Mouse (Mus musculus) layer of hippocampus, postnatal 36 days (tissue): ENCODE results near the gene Scamp5. TPM values are rescaled to one million over a fixed set of nuclear protein-coding genes. Genes with fewer than 3 reads are reported as not detected.
"Not testable (repeated sequence)": the region's sequence is repeated elsewhere in the genome, so short reads cannot be mapped to it uniquely, and the experiment has no call there.

Experiments used
- DNase-seq, 2 experiments: peaks; one replicate each; pipeline ENCODE4 v3.0.0; 2022
- total RNA-seq, 2 experiments: library from RNA; stranded (reverse); gene quantifications; 2 replicates each; pipeline ENCODE4 v1.2.3; 2021

Scamp5 gene
- total RNA-seq, 2 experiments from 2014 or later, result 370 to 381 TPM

DNA sequence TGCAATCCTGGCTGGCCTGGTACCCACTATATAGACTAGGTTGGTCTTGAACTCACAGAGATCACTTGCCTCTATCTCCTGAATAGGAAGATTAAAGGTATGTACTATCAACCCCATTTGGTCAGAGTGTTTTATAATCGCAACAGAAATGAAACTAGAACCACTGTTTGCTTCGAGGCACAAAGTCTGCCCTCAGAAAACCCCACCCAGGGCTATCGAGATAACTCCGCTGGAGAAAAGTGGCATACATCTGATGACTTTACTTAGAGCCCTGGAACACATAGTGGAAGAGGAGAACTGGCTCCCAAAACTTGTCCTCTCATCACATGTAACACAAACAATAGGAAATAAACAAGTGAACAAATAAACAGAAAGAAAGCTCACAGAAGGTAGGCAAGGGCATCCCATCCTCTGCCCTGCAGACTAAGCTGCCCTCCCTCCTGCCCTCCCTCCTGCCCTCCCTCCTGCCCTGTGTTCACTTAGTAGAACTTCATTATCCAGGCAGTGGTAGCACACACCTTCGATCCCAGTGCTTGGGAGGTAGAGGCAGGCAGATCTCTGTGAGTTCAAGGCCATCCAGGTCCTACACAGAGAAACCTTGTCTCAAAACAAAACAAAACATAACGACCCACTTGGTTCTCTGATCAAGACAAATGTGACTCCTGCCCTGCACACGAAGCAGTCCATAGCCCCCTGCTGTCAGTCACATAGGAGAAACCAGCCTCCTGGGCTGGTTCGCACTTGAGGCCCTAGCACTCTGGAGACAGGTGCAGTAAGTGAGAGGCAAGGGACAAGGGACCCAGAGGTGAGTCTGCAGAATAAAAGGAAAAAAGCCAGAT lies 15.0 kb downstream of the Scamp5 start:
- no peak for DNase-seq

DNA sequence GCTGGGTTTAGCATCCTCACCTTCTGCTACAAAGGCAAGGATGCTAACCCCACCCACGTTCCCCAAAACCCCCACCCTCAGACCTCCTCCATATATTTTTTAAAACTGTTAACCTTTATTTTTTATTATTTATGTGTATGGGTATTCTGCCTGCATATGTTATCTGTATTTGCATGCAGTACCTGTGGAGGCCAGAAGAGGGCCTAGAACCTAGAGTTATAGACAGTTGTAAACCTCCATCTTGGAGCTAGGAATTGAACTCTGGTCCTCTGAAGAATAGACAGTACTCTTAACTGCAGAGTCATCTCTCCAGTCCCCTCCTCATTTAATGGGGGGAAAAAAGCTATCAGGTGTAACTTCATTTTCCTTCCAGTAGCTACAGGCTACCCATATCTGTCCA lies 18.1 kb downstream of the Scamp5 start:
- DNase-seq, result no peak

DNA sequence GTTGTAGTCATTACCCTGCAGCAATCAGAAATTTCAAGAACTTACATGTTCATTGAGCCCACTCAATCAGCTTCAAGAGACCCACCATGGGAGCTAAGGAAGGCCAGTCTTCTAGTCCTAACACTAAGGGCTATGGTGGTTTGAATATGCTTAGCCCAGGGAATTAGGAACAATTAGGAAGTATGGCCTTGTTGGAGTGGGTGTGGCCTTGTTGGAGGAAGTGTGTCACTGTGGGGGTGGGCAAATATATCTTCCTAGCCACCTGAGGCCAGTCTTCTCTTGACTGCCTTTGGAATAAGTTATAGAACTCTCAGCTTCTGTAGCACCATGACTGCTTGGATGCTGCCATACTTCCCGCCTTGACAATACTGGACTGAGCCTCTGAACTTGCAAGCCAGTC lies 27.2 kb downstream of the Scamp5 start:
- DNase-seq, result no peak

DNA sequence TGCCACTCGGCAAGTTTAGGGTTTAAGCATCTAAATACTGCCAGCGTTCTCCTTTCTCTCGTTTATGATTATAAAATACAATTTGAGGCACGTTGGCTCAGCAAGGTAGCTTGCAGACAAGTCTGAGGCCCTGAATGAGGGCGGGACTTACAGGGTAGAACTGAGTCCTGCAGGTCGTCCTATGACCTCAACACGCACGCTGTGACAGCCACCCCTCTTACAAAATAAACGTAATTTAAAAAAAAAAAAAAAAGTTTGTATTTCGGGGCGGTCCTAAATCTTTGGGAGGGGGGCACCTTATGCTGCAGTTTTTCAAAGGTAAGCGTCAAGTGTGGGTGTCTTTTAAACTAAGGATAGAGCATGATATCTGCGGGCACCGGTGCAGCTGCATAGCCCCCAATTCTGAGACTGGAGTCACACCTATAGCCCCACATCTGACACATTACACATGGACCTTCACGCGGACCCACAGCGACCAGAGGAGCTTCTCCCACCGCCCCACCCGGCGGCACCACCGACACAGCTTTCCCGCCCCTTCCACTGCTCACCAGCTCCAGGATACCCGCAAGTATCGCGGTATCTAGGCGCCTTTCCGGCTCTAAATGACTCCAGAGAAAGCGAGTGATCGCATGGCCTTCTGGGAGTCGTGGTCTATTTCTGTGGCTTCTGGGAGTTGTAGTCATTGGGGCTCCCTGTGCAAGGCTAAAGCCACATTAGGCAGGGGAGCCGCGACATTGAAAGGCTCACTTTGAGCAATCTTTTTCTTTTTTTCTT lies 28.2 kb downstream of the Scamp5 start, which contains the start of gene Ppcdc:
Gene Ppcdc, minus strand, starts transcription at position 603 of the 774 bp plus-strand sequence.
- peak; percentile 91 to 93 for DNase-seq

DNA sequence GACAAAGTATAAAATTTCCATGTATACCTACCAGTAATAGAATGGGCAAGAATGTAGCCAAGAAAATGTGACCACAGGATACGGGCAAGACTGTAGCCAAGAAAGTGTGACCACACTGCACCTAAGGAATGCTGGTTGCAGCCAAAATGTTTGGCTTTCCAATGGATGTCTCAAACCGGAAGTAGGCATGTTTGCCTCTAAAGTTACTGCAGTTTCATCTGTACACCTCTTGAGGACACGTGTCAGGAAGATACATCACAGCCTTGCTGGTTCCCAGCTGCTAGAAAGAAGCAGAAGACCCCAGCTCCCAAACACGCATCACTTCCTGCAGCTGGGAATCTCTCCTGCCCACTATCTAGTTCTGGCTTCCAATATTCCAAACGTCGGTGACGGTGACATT lies 28.8 kb downstream of the Scamp5 start:
- DNase-seq, result no peak

DNA sequence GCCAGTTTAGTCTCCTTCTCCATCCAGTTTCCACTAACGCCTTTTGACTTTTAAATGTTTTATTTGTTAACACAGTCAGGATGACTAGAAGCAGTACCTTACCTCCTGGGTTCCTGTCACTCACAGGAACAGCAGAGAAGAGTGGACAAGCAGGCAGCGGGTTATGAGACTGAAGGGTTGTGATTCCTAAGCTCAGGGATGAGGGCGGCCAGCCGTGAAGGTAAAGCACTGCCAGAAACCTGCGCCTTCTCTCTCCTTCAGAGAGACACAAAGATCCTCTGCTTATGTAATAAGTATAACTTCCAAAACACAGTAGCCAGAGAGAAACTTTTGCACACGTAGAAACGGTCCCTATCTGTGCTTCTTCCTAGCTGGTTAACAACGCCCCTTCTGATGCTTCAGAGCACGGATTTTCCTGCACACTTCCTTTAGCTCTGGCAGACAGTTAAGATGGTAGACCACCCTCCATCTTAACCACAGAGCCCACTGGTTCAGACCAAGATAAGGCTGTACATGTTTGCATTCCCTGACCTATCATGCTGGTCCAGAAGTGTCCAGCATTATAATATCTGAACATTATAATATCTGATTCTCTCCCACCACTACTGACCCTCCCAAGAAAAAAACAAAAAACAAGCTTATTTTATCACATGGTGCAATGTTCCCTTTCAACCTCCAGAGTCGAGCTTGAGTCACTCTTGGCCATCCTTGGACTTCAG lies 29.8 kb downstream of the Scamp5 start:
- DNase-seq, result no peak

DNA sequence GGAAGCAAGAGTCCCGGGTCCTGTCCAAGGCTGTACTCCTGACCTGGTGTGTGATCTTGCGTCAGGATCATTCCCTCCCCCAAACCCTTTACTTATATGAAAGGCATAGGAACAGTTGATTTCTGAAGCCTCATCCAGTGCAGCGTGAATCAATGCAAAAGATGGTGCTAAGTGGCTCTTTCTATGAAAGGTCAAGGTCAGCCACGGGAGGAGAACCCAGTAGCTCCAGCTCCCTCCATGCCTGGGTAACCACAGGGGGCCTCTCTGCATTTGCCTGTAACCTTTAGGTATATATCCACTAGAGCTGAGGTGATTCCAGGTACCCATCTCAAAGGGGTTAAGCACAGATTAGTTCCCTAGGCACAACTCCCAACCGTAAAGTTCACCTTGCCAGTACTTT lies 31.7 kb downstream of the Scamp5 start:
- DNase-seq, result no peak

DNA sequence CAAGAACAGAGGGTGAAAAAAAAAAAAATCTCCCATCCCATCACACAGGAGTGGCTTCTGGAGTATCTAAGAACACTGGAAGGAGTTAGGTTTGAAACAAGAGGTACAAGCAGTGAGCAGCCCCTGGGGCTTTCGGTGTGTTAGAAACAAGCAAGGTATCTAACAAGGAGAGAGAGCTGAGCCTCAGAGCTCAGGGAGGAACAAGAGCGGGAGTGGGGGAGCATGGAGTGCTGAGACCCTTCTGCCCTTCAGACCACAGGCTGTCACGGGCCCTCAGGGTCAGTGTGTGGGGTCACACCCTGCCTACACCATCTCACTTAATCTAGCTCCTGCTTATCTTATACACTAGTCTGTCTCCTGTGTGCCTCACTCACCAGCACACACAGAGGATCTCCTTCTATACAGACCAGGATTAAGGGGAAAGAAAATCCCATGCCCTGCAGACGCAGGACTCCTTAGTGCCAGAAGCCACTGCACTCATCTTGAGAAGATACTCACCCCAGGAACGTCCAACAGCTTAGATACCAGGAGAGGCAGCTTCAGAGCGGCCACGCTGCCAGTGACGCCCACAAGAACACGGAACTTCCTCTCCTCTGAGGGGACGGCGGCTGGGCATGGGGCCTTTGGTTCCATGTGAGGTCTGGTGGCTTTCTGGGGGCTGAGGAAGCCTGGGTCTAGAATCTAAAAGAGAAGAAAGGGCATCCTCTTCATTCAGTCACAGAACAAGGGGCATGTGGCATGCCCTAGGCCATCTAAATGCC lies 33.3 kb downstream of the Scamp5 start:
- no peak for DNase-seq

DNA sequence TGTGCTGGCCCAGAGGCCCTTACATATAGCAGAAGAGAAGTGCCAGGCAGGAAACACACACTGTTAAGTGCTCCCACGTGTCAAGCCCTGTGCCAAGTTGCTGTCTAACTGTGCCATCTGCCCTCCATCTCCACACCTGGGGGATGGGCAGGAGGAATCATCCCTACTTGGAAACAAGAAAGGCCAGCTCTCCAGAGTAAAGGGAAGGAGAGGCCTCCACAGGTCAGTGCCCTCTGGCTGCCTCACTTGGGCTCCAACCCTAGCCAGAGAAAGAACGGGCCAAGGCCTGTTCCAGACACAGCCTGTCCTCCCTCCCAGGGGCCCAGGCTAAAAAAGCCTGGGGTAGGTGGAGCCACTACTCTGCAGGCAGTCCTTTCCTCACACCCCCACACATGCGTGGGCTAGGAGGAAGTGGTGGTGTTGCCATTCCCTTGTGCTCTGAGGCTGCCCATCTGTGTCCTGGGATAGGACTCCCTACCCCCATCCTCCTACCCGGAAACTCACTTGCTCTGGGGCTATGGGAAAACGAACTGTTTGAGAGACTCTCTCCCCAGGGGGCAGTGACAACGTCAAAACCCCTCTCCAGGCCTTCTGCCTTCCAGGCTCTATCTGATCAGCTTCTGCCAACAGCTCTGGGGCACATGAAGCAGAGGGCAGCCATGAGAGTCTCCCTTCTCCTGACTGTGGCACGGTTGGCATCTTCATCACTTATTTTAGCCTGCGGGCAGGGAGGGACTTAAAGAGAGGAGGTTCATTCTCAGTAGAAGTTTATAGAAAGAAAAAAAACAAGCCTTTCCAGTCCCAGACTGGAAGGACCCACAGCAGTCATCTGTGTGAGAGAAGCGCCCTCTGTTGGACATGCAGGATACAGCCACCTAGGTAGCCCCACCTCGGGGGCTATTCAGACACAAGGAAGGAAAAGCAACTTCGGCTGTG lies 34.5 kb downstream of the Scamp5 start:
- DNase-seq, result peak; percentile 77 to 79

DNA sequence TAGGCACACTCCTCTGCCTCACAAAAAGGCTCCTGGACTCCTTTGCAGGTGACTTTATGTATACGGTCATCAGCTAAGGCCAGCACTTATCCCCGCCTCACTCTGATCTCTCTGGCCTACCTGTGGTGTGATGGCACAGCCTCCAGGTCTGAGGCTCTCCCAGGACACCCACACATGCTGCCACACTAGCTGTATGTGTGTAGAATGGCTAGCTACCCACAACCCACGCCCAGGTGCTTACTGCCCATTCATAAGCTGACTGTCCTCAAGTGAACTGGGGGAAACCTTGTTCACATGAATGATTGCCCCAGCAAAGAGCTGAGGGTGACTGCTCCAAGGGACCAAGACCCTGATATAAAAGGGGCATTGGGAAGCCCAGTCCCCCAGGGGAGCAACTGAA lies 35.4 kb downstream of the Scamp5 start:
- DNase-seq, result no peak

DNA sequence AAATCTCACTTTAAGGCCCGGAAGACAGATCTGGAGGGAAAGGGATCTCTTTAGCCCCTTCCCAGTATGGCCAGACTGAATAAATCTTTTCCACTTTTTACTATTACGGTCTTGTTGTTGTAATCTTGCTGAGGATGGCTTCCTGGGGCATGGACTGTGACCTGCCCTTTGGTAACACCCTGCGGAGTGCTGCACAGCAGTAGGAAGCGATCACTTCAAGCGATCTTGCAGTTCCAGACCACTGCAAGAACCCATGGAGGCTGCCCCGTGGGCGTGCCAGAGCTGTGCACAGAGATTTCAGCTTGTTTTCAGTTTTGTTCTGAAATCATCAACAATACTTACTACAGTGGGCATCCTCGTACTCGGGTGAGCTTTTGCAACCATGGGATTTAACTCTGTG lies 36.7 kb downstream of the Scamp5 start:
- no peak for DNase-seq

DNA sequence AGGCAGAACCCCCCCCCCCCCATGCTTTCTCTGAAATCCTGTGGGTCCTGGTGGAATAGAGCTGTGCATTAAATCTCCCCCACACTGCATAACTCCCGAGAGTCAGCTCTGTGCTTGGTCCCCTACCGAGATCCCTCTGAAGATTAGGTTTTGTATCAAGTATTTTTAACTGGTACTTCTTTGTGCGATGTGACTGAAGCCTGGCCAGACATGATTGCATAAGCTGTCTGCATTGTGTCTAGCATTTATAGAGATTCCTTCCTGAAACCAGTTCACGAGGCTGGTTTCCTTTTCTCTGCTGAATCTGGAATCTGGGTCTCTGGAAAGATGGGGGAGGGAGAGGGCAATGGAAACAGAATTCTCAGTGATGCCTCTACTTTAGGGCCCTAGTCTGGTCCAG lies 39.5 kb downstream of the Scamp5 start:
- DNase-seq, result no peak

DNA sequence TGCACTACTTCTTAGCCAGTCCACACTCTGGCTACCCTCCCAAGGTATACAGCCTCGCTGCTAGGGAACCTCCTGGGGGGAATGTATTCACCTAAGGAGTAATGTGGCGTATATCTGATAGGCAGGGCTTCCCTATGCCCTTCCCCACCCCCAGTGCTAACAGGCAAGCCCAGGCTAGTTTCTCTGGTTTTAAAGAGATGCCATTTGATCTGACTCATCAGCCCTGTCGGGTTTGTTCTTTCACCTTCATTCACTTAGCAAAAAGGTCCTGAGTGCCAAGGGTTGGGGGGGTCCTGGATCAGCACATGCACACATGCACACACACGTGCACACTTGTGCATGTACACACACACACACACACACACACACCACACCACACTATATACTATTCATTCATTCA lies 39.9 kb downstream of the Scamp5 start:
- DNase-seq, result no peak

DNA sequence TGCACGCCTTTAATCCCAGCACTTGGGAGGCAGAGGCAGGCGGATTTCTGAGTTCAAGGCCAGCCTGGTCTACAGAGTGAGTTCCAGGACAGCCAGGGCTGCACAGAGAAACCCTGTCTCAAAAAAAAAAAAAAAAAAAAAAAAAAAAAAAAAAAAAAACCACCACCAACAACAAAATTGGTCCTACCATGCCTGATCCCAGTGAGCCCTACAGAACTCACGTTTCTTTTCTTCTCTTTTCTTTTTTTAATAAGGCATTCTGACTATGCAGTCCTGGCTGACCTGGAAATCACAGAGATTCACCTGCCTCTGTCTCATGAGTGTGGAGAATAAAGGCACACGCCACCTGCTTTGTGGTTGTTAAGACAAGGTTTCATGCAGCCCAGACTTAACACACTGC lies 40.7 kb downstream of the Scamp5 start:
- DNase-seq, result not testable (repeated sequence)

DNA sequence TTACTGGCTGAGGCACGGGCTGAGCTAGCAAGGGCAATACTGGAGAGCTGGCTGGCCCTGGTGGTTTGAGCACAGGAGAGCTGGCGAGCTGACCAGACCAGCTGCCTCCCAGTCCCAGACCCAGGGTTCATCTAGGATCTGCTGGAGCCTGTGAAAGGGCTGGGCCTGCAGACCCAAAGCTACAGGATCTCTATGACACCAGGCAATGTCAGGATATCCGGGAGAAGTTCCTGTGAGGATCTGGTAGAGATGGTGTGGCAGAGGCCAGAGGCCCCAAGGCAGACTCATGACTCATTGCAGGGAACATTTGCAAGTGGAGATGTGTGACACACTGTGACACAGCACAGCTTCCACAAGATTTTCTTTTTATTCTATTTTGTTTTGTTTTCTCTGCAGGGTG lies 42.7 kb downstream of the Scamp5 start:
- no peak for DNase-seq

DNA sequence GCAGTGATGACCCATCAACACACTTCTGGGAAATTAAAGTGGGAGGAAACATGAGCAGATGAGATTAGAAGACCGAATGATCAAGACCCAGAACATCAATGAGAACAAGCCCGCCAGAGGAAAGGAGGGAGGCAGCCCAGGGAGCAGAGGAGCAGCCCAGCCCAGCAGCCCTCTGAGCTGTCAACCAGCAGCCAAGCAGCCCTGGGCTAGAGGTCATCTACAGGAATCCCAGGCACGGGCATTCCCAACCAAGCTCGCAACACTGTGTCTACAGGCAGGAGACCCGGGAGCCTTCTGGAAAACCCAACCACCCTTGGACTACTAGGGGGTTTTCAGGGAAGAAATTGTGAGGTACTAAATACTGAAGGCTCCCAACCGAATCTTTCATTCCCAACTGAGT lies 43.8 kb downstream of the Scamp5 start:
- no peak for DNase-seq

DNA sequence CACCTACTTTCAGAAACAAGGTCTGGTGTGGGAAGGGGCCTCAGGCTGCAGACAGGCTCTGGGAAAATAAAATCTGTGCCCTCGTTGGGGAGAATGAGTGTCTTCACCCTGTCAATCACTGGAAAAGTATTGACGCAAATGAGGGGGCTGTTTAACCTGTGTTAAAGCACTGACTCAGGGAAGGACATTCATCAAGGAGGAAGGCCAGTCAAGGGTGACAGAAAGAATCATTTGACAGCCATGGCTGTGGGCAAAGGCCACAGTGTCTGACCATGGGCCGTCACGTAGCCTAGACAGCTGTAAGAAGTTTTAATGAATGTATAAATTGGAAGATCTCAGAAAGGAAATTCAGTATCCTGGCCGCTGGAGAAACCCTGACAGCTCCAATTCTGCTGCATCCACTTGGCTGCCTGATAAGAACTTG lies 46.2 kb downstream of the Scamp5 start:
- no peak for DNase-seq

DNA sequence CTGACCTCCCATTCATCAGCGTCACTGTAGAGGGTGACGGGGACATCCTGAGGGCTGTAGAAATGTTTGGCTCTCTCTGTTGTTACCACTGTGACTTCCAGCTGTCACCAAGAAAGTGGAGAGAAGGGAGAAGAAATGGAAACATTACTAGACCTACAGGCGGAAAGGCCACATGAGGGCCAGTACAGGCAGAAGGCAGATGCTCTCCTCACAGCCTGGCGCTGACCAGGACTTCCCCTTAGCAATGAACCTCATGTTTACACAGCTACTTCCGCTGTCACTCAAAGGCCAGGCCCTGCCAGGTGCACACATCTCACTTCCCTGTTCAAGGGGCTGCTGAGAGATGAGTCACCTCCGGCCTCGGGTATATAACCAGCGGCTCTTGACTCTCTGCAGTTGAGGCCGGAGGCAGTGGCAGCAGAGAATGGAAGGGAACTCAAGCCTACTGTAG lies 46.7 kb downstream of the Scamp5 start:
- DNase-seq, result peak in 1 of 2 experiments; percentile 38

DNA sequence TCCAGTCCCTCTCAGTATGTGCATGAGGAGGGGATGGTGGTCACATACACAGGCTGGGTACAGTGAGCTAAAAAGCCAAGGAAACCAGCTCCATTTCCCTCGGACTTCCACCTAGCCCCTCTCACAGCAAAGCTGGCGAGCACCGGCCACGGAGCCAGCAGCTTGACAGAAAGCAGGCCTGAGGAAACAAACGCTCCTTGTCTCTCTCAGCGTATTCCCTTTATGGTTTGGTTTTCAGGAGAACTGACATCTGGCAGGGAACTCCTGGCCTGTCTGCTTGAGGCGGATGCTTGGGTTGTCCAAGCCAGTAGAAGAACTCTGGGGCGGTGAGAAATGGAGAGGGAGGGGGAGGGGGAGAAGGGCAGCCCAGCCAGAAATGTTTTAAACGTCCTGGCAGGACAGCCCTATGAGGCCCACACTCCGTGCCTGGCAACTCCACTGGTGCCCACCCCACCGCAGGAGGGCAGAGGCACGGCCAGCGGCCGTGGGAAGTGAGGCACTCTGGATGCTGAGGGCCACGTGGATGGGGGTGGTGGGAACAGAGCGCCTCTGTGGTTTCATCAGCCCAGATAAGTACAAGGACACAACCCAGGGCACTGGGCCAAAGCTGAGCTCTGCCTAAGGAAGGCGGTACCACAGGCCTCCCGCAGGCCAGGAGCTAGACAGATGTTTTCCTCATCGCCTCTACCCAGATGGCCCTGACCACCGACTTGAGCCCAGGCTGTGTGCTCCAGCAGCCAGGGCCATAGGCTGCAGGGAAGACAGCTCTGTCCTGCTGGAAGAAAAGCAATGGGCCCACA lies 47.3 kb downstream of the Scamp5 start:
- DNase-seq, result peak; percentile 84
